Mouse (Mus musculus) midbrain, postnatal 0 days (tissue): ENCODE results near the gene Rad51b. TPM values are rescaled to one million over a fixed set of nuclear protein-coding genes. Genes with fewer than 3 reads are reported as not detected.

Source experiments
- ATAC-seq: fragments of 200-750 bp; cut with Nextera tagmentation; 2 replicates; pipeline ENCODE4 v1.8.0; 2017; ENCODE audit warnings: moderate number of reproducible peaks, mild to moderate bottlenecking, moderate TSS enrichment, moderate library complexity; ENCODE audit not compliant: low FRiP score
- DNase-seq: peaks from one replicate; pipeline ENCODE4 v3.0.0-alpha.2; 2015; ENCODE audit warnings: low spot score
- H3K27ac ChIP-seq: fragments of 300-500 bp; sonication (generic); 2 replicates; pipeline ENCODE4 v1.5.1; 2014; ENCODE audit warnings: low read depth, mild to moderate bottlenecking, low read length, mixed read lengths
- H3K27me3 ChIP-seq: fragments of 300-500 bp; sonication (generic); 2 replicates; pipeline ENCODE4 v1.6.1; 2014; ENCODE audit warnings: low read length, control low read depth, mixed read lengths; ENCODE audit not compliant: insufficient read depth
- H3K36me3 ChIP-seq: fragments of 300-500 bp; sonication (generic); 2 replicates; pipeline ENCODE4 v1.6.1; 2014; ENCODE audit warnings: low read length, control low read depth, mixed read lengths; ENCODE audit not compliant: insufficient read depth
- H3K4me1 ChIP-seq: fragments of 300-500 bp; sonication (generic); 2 replicates; pipeline ENCODE4 v1.6.1; 2014; ENCODE audit warnings: mild to moderate bottlenecking, control low read depth, antibody characterized with exemption, low read length, mixed read lengths; ENCODE audit not compliant: insufficient read depth
- H3K4me2 ChIP-seq: fragments of 300-500 bp; sonication (generic); 2 replicates; pipeline ENCODE4 v1.6.1; 2014; ENCODE audit warnings: low read depth, mild to moderate bottlenecking, low read length, mixed read lengths; ENCODE audit not compliant: poor library complexity, severe bottlenecking
- H3K4me3 ChIP-seq: fragments of 300-500 bp; sonication (generic); 2 replicates; pipeline ENCODE4 v1.5.1; 2014; ENCODE audit warnings: low read depth, mild to moderate bottlenecking, low read length, moderate library complexity
- H3K9ac ChIP-seq: fragments of 300-500 bp; sonication (generic); replicated peaks from 2 replicates; pipeline ENCODE4 v1.6.1; 2014; ENCODE audit warnings: mild to moderate bottlenecking, low read length, moderate library complexity, mixed read lengths; ENCODE audit not compliant: poor library complexity, severe bottlenecking
- H3K9me3 ChIP-seq: fragments of 300-500 bp; sonication (generic); 2 replicates; pipeline ENCODE4 v1.6.1; 2016; ENCODE audit warnings: low read length, control low read depth
- CTCF ChIP-seq: IDR thresholded peaks from 2 replicates; pipeline ENCODE4 v1.5.1; 2016; ENCODE audit warnings: antibody characterized with exemption, mild to moderate bottlenecking
- WGBS: fragments of 180-500 bp; shearing (Covaris S2); extraction: QIAGEN DNeasy Blood & Tissue Kit; methylation state at CpG from one replicate; pipeline ENCODE4 v1.1.7; 2014; 5-methylcytosine and 5-hydroxymethylcytosine counted together
- polyA plus RNA-seq: library from polyadenylated mRNA; unstranded; fragments of >200 nt; fragmentation: Nextera tagmentation; extraction: Ambion mirVana; gene quantifications from 2 replicates; pipeline ENCODE4 v1.2.1, GENCODE M21; 2015
- total RNA-seq: library from RNA; depleted of rRNA; stranded (reverse); fragments of >200 nt; gene quantifications from 2 replicates; pipeline ENCODE4 v1.2.3, GENCODE M21; 2014

Rad51b gene
- total and polyA plus RNA-seq, 2 experiments from 2014 or later, result 0.22 to 0.74 TPM

DNA sequence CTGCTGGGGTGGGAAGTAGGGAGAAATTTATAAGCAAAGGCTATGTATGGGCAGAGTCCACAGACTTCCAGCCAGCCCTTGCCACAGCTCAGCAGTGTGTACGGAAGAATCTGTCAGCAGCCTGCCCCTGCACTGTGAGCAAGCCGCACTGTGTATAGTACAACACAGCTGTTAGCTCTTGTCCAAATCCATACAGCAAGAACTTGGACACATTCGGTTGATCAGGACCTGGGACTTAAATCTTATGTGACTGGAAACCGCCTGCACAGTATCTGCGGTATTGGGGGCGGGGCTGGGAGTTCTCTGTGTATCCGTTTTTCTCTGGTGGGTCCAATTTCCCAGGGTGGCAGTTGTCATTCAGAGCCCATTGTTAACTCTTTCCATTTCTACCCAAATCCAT is 545.2 kb downstream of the Rad51b start:
- no peak for ATAC-seq
- H3K9ac ChIP-seq, result no peak overlapping the region

GRCm38 (mm10) chr12:79843002-79843401 is 545.9 kb downstream of the Rad51b start:
- DNase-seq (no peak), ATAC-seq (no peak)
- Histone ChIP-seq H3K4me3 (no peak overlapping the region), H3K9ac (no peak overlapping the region), H3K9me3 (no peaks in the 10 kb centered on the region), H3K27ac (no peak overlapping the region), H3K27me3 (no peaks in the 10 kb centered on the region), H3K36me3 (no peaks in the 10 kb centered on the region), H3K4me1 (0 out of 2 replicates have a peak, but pooled peaks cover 3% of the 10 kb centered on the region), H3K4me2 (no peak overlapping the region)
- WGBS, result 79% methylated on average over 11 of the region's 11 CpGs
- TF ChIP-seq CTCF, result no peak

More for the DNA sequence above, 545.2 kb downstream of the Rad51b start:
- Histone ChIP-seq H3K9me3 (no peaks in the 10 kb centered on the region), H3K36me3 (no peaks in the 10 kb centered on the region), H3K4me3 (no peak overlapping the region), H3K27me3 (no peaks in the 10 kb centered on the region), H3K4me2 (no peak overlapping the region), H3K4me1 (0 out of 2 replicates have a peak, but pooled peaks cover 3% of the 10 kb centered on the region), H3K27ac (no peak overlapping the region)
- no peak for DNase-seq
- WGBS, result 41% methylated on average over 7 of the region's 7 CpGs
- no peak for TF ChIP-seq CTCF

DNA sequence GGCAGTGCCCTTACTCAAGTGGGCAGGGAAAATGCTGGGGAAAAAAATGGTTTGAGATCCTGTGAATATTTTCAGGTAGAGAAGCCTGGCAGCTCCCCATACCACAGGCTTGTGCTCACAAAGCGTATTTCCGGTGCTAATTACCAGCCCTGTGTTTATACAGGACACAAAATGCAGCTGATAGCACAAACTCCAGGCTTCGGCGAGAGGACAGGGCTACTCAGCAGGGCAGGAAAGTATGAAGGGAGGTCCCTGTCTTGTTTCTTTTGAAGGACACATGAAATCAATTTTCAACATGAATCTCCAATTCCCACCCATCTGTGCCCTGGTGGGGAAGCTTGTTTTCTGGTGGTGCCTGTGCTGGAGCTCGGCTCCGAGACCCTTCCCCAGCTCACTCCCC is 546.4 kb downstream of the Rad51b start:
- no peak overlapping the region for H3K27ac ChIP-seq
- H3K9me3 ChIP-seq, result no peaks in the 10 kb centered on the region
- no peak overlapping the region for H3K4me2 ChIP-seq
- 52% methylated on average over 6 of the region's 6 CpGs for WGBS
- 0 out of 2 replicates have a peak, but pooled peaks cover 3% of the 10 kb centered on the region for H3K4me1 ChIP-seq
- H3K36me3 ChIP-seq, result no peaks in the 10 kb centered on the region
- no peak for TF ChIP-seq CTCF
- DNase-seq (no peak), ATAC-seq (no peak)
- no peak overlapping the region for H3K9ac ChIP-seq
- H3K27me3 ChIP-seq, result no peaks in the 10 kb centered on the region
- H3K4me3 ChIP-seq, result no peak overlapping the region

- no peak for DNase-seq
- H3K27me3 ChIP-seq, result no peaks in the 10 kb centered on the region
- H3K4me1 ChIP-seq, result 0 out of 2 replicates have a peak, but pooled peaks cover 3% of the 10 kb centered on the region
- no peaks in the 10 kb centered on the region for H3K36me3 ChIP-seq
- H3K4me3 ChIP-seq, result no peak overlapping the region
- TF ChIP-seq CTCF, result no peak
- no peaks in the 10 kb centered on the region for H3K9me3 ChIP-seq
- 41% methylated on average over 7 of the region's 7 CpGs for WGBS
- no peak overlapping the region for H3K9ac ChIP-seq
- H3K4me2 ChIP-seq, result no peak overlapping the region
- no peak overlapping the region for H3K27ac ChIP-seq
- ATAC-seq, result no peak
Observed at GRCm38 (mm10) chr12:79846247-79847151, 549.4 kb downstream of the Rad51b start.

DNA sequence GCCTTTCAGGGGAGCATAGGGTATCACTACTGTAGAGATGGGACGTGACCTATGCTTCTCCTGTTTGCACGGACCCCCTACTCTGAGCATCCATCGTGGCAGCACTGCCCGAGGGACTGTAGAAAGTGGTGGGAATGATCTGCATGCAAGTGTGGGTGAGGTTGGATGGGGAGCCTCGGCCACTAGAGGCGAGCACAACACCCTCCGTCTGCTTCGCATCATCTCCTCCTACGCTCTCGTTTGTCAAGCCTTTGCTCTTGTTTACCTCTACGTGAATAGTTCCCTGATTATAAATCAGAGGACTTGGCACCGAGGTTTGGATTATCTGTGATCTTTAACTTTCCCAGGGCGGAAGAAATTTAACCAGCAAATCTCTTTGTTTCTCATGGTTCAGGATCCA is 551.5 kb downstream of the Rad51b start:
- H3K4me3 ChIP-seq, result no peak overlapping the region
- WGBS, result 74% methylated on average over 13 of the region's 13 CpGs
- H3K9me3 ChIP-seq, result no peaks in the 10 kb centered on the region
- DNase-seq, result no peak
- no peak overlapping the region for H3K9ac ChIP-seq
- no peaks in the 10 kb centered on the region for H3K27me3 ChIP-seq
- no peaks in the 10 kb centered on the region for H3K36me3 ChIP-seq
- H3K4me2 ChIP-seq, result no peak overlapping the region
- no peak overlapping the region for H3K27ac ChIP-seq
- H3K4me1 ChIP-seq, result no peaks in the 10 kb centered on the region
- ATAC-seq, result no peak
- TF ChIP-seq CTCF, result no peak

- Histone ChIP-seq H3K27me3 (no peaks in the 10 kb centered on the region), H3K4me3 (no peak overlapping the region), H3K9me3 (no peaks in the 10 kb centered on the region), H3K27ac (no peak overlapping the region), H3K9ac (no peak overlapping the region), H3K4me2 (no peak overlapping the region), H3K36me3 (no peaks in the 10 kb centered on the region), H3K4me1 (no peaks in the 10 kb centered on the region)
- ATAC-seq (no peak), DNase-seq (no peak)
- TF ChIP-seq CTCF, result no peak
- 83% methylated on average over 5 of the region's 5 CpGs for WGBS
Observed at GRCm38 (mm10) chr12:79850021-79850420, 552.9 kb downstream of the Rad51b start.
